Mouse (Mus musculus): ENCODE measurements around the gene Zbtb9. TPM values are rescaled to one million over a fixed set of nuclear protein-coding genes. Genes with fewer than 3 reads are reported as not detected.

Zbtb9 gene
- total RNA-seq, 1 experiment from 2014 or later, result 5.3 TPM

DNA sequence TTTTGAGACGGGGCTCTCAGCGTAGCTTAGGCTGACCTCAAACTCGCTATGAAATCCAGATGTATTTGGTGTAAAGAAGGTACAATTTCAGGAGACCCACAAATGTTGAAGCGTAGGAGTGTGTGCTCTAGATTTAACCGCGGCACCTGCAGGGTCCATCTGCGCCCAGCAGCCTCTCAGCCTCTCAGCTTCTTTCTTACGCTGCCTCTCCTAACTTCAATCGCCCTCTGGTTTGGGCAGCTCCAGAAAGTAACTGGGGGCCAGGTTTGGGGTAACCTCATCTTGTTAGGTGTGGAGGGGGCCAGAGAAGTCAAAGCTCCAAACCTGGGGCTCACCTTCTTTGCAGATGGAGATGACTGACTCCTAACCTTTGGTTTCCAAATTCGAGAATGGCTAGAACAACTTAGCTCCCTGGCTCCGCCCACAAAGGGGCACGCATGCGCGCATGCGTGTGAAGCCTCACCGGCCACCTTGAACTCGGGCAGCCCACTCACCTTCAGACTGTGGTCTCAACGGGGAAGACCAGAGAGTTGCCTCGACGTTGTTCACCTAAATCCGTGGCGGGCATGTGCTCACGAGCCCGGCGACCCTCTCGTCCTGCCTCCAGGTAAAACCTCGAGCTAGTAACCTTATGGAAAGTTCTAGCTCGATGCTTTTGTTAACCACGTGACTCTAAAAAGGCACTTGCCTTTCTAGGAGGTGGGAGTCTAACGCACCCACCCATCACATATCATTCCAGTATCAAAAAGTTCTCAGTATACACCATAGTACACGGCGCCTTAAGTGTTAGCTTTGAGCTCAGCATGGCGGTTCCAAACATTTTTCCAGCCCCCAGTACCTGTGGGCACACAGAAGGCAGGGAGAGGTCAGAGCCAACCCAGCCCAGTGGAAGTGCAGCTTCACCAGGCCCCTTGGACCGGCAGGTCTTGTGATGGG lies 44.9 kb downstream of the Zbtb9 start:
- peak; percentile 93 for DNase-seq

DNA sequence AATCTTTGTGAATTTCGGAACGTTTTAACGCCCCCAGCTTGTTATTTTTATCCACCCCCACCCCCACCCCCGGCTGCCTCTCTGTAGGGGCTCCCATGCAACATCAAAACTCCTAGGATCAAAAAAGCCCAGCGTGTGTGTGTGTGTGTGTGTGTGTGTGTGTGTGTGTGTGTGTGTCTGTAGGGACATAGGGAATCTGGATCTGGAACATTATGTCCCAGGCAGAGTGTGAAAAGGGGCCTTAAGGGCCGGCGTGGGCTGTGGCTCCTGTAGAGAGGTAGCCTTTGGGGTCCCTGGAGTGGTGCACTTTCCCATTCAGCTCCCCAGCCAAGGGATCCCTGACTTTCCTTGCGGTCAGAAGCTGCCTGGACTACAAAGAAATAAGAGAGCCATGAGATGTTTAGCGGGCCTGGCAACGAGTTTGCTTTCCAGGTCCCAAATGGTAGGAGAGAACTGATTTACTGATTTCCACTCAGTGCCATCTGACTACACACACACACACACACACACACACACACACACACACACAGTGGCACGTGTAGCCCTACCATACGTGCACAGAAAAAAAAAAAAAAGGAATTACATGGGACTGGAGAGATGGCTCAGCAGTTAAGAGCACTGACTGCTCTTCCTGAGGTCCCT lies 45.7 kb downstream of the Zbtb9 start:
- peak; percentile 50 for DNase-seq

GRCm38 (mm10) chr17:27021076-27021475 lies 48.1 kb downstream of the Zbtb9 start:
- DNase-seq, result no peak

DNA sequence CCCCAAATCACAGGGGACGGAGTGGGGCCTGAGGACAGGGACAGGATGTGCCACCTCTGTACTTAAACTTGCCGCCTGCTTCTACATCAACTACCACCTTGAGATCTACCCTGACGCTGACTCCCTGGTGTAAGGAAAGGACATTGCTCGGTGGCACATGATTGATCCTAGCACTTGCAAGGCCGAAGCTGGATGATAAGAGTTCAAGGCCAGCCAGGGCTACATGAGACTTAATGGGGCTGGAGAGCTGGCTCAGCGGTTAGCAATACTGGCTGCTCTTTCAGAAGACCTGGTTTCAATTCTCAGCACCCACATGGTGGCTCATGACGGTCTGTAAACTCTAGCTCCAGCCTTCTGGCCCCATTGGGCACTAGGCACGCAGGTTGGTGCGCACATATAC lies 48.8 kb downstream of the Zbtb9 start:
- DNase-seq, result peak; percentile 60

GRCm38 (mm10) chr17:27023342-27023741 lies 50.4 kb downstream of the Zbtb9 start:
- DNase-seq, result no peak

DNA sequence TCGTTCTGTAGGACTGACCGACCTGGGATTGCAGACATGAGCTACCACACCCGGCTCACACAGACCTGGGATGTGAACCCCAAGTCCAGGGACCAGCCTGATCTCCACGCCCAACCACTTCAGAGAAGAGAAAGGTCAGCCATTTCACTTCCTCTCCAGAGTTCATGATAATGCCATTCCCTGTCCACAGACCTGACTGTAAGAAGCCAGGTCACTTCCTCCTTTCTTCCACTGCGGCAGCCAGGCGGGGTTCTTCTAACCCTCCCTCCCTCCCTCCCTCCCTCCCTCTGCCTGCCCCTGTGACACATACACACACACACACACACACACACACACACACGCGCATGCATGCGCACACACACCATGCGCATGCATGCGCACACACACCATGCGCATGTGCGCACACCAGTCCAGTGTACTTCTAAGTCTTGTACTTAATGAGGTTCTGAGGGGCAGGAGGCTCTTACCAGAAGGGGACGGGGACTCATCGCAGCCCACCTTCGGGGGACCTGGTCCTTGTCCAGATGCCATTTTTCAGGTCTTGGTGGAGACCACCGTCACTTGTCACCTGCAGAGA lies 52.4 kb downstream of the Zbtb9 start:
- DNase-seq, result no peak

DNA sequence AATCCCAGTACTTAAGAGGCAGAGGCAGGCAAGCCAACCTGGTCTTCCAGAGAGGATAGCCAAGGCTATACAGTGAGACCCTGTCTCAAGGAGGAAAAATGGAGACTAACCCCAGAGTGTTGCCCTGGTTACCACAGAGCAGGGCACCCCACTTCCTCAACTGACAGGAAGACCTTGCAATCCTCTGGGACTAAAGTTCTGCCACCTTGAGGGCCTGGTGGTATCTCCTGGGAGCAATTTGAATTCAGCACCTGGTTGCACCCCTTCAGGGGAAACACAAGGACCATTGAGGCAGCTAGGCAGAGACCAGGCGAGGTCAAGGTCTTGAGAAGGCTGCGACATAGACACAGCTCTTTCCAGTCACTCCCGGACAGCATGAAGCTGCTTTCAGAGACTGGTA lies 53.0 kb downstream of the Zbtb9 start:
- DNase-seq, result no peak

- peak; percentile 68 for DNase-seq
These were observed 54.7 kb downstream of the Zbtb9 start for GRCm38 (mm10) chr17:27027460-27028283.

DNA sequence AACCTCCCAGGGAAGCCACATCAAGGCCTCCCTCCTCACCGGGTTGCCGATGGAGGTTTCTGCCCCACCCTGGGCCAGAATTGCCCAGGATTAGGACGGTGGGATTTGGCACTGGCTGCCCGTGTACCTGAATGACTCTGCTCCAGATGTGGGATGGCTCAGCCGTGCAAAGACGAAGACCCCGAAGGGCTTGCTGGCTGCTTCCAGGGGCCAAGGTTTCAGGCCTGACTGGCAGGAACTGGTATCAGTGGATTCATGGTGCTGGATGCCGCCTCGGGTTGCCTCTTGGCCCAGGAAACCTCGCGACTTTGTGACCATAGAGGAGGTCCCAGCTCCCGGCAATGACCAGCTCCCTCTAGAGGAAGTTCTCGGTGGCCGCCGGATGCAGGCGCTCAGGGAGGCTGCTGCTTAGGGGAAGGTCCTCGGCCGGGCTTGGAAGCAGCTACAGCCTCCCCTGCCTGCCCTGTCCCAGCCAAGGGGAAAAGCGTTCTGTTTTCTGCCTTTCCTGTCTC lies 55.4 kb downstream of the Zbtb9 start:
- peak; percentile 95 for DNase-seq

- DNase-seq, result no peak
These were observed 55.9 kb downstream of the Zbtb9 start, which contains the start of gene Bak1 for GRCm38 (mm10) chr17:27028909-27029308. TSS of gene Bak1 (minus strand) at chr17:27029009.

- no peak for DNase-seq
These were observed 56.5 kb downstream of the Zbtb9 start for GRCm38 (mm10) chr17:27029431-27029830.

DNA sequence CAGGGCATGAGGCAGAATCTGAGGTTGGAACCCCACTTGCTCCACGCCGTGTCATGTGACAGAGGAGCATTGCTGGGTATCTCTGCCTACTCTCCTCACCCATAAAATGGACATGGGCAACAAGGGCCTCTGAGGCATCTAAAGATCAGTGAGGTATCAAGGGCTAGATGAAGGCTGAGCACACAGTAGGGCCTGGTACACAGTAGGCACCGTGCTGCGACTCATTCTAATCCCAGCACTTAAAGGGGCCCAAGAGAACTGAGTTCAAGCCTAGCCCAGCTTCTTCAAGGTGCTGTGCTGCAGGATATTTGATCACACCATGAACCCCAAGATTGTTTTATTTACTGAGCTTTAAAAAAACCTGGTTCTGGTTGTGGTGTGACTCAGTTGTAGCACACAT lies 57.9 kb downstream of the Zbtb9 start:
- DNase-seq, result no peak

DNA sequence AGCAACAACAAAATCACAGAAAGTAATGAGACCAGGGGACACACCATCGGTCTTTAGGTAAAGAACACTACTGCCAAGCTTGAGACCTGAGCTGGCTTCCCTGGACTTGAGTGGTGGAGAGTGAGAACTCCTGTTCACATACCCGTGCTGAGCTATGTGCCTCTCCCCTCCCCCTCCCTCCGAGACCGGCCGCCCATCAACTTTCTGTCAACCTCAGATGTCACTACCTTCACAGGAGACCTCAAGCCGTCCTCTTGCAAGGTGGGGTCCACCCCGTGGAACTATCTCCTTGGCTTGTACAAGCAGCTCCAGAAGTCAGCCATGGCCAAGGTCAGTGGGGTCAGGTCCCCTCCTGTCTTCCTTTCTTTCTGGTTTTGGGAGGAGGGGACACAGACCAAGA lies 59.4 kb downstream of the Zbtb9 start:
- DNase-seq, result no peak

DNA sequence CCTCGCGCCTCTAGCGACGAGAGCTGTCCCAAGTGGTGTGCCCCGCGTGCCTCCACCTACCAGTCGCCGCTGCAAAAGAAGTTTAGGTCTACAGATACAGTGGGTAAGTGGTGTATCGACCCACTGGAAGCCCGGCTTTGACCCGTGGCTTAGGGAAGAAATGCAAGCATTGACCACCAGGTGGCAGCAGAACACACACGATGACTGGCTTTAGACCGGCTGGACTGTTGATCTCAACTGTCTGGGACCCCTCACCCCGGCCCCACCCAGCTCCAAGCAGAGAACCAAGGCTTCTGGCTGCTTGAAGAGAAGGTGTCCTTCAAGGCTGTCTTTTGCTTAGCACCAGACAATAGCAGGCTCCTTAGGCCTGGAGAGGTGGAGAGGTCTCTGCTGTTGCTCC lies 59.9 kb downstream of the Zbtb9 start:
- peak; percentile 87 for DNase-seq

GRCm38 (mm10) chr17:27036465-27036864 lies 63.5 kb downstream of the Zbtb9 start:
- DNase-seq, result no peak

DNA sequence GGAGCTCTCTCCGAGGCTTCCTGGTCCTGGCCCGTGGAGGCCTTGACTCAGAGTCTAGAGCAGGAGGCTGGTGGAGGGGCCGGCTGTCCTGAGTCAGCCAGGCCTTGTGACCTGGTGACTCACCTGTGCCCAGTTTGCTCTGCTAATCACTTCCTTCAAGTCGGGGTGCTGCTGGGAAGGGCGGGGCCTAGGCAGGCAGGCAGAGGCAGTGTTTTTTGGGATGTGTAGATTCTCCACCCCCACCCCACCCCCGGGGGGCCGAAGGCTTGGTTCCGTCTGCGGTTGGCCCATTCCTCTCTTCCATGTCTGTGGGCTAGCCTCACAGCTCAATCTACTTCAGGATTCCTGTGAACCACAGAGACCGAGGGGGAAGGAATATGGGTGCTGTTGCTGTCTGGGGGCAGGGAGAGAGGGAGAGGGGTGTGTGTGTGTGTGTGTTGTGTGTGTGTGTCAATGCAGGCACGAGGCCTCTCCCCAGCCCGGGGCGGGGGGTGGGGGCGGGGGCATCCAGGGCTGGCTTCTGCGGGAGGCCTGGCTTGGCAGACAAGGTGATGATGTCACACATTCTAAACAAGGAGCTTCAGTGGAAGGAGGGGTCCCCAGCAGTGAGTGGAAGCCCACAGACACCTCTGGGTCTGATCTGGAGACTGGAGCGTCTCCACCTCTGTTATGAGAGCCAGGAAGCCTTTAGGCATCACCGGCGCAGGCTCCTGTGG lies 65.5 kb downstream of the Zbtb9 start:
- DNase-seq, result peak; percentile 77

DNA sequence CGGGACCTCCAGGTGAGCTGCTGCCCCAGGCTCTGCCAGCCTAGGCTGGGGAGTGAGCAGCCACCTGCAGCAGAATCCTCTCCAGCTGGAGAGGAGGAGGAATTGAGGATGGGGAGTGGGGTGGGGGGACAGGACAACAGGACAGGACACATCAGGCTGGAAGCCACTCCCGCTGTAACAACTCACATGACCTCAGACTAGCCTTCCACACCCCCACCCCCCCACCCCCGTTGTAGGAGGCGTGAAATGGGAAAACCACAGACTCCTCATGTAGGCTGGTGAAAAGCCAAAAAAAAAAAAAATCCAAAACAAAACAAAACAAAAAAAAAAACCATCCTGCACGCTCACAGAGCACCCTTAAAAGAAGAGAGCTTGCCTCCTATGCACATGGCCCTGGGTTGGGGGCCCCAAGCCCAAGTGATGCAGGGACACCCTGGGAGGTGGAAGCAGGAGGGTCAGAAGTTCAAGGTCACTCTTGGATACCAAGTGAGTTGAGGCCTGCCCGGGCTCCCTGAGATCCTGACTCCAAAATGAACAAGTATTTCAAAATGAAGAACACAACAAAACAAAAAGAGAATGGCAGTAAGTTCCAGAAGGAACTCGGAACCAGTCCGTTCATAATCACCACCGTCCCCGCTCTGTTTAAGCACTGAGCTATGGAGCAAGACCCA lies 66.6 kb downstream of the Zbtb9 start:
- no peak for DNase-seq

GRCm38 (mm10) chr17:27040304-27041045 lies 67.5 kb downstream of the Zbtb9 start:
- DNase-seq, result no peak

DNA sequence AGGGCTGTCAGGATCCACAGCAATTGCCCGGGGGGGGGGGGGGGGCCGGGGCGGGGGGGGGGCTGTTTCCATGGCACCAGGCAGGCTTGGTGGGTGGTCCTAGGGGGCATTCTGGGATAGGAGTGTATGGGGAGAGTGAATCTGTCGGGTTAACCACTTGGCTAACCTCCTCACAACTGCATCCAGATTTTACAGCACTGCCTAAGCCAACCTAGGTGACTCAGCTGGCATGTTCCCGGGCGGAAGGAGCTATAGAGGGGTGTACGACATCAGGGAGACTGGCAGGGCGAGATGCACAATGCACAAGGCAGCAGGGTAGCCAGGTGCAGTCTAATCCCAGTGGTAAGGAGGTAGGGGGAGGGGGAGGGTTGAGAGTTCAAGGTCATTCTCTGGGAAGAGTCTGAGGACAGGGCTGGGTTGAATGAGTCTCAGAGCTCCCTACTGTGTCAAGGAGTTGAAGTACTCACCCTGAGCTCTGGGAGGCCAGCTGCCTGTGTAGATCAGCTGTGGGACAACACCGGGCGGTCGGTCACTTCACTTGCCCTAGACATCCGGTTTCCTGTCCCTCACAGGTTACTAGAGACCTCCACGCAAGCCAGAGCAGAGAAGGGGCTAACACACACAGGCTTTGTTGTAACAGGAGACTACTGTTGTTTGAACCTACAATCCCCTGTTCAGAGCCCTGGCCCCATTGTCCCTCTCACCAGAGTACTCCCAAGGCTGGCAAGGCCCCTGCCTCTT lies 68.2 kb downstream of the Zbtb9 start:
- DNase-seq, result no peak

DNA sequence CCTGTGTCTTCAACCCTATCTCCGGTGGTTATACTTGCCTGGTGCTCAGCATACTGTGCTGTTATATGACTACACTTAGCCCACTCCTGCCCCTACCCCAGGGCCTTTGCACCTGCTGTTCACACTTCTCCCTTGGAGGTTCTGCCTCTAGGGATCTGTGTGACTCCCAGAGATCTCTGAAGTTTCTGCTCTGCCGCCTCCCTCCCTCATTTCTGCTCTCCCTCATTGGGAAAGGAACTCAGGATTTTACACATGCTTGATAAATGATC lies 68.8 kb downstream of the Zbtb9 start:
- no peak for DNase-seq
